Mouse (Mus musculus) hindbrain, embryonic 14.5 days (tissue): ENCODE results near the gene Wdr62. TPM values are rescaled to one million over a fixed set of nuclear protein-coding genes. Genes with fewer than 3 reads are reported as not detected.

Source experiments
- ATAC-seq: fragments of 200-750 bp; cut with Nextera tagmentation; 2 replicates; pipeline ENCODE4 v1.8.0; 2017; ENCODE audit warnings: moderate number of reproducible peaks, mild to moderate bottlenecking, moderate TSS enrichment, moderate library complexity; ENCODE audit not compliant: low FRiP score
- DNase-seq: peaks from one replicate; pipeline ENCODE4 v3.0.0-alpha.2; 2015; ENCODE audit warnings: low spot score
- H3K27ac ChIP-seq: fragments of 300-500 bp; sonication (generic); 2 replicates; pipeline ENCODE4 v1.5.1; 2014; ENCODE audit warnings: mild to moderate bottlenecking, moderate library complexity
- H3K27me3 ChIP-seq: fragments of 300-500 bp; sonication (generic); 2 replicates; pipeline ENCODE4 v1.6.1; 2014; ENCODE audit warnings: mild to moderate bottlenecking, low read length, mixed read lengths; ENCODE audit not compliant: control insufficient read depth, insufficient read depth
- H3K36me3 ChIP-seq: fragments of 300-500 bp; sonication (generic); replicated peaks from 2 replicates; pipeline ENCODE4 v1.6.1; 2014; ENCODE audit not compliant: control insufficient read depth, insufficient read depth
- H3K4me1 ChIP-seq: fragments of 300-500 bp; sonication (generic); replicated peaks from 2 replicates; pipeline ENCODE4 v1.6.1; 2014; ENCODE audit warnings: antibody characterized with exemption, low read length, mixed read lengths; ENCODE audit not compliant: control insufficient read depth, insufficient read depth
- H3K4me2 ChIP-seq: fragments of 300-500 bp; sonication (generic); replicated peaks from 2 replicates; pipeline ENCODE4 v1.6.1; 2014; ENCODE audit warnings: mild to moderate bottlenecking, moderate library complexity
- H3K4me3 ChIP-seq: fragments of 300-500 bp; sonication (generic); replicated peaks from 2 replicates; pipeline ENCODE4 v1.5.1; 2014; ENCODE audit warnings: mild to moderate bottlenecking, low read length
- H3K9ac ChIP-seq: fragments of 300-500 bp; sonication (generic); 2 replicates; pipeline ENCODE4 v1.6.1; 2014
- H3K9me3 ChIP-seq: fragments of 300-500 bp; sonication (generic); 2 replicates; pipeline ENCODE4 v1.6.1; 2016; ENCODE audit warnings: low read length; ENCODE audit not compliant: control insufficient read depth
- WGBS: fragments of 180-500 bp; shearing (Covaris S2); extraction: QIAGEN DNeasy Blood & Tissue Kit; methylation state at CpG from one replicate; pipeline ENCODE4 v1.1.7; 2014; 5-methylcytosine and 5-hydroxymethylcytosine counted together
- polyA plus RNA-seq: library from polyadenylated mRNA; unstranded; fragments of >200 nt; fragmentation: Nextera tagmentation; extraction: Ambion mirVana; gene quantifications from 2 replicates; pipeline ENCODE4 v1.2.1, GENCODE M21; 2014

The Wdr62 gene
- polyA plus RNA-seq, 1 experiment from 2014 or later = 5.7 TPM

DNA sequence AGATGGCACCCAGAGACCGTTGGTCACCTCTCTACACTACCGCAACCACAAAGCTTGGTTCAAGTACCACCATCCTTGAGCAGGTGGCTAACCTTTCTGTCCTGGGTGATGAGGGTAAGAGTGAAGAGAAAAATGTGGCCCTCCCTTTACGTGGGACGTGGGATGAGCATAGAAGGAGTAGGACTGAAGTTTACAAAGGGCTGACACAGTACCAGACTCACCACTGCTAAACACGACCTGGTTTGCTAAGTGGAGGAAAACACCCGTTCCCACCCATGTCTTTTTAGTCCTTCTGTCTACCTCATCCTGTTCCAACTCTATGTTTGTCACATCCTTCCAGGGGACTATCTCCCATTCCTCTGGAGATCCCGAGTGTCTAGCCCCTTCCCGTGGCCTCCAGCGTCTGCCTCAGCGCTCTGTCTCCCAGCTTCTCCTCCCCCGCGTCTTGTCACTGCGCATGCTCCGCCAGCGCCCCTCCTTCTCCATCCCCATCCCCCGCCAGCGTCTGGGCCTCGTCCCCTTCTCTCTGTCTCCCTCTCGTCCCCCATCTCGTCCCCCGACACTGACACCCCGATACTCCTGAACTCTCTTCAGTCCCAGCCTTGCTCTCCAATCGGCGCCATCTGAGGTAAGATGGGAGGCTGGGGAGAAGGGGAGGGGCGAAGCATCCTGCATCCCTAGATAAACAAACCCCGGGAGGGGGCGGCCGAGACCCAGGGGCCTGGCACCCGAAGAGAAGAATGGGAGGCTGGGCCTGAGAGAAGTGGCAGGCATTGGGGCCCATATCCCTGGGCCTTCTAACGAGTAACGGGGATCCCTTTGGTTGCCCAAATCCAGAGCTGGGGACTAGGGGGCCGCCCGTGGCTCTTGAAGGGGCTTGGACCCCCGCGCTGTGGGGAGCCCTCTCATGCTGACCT is 11.3 kb upstream of the Wdr62 start, which contains the start of gene Clip3:
Clip3 (plus strand) TSS at position 514 of the 917 bp plus-strand sequence.
- peak within 1 kb of the TSS; percentile 82 for H3K9ac ChIP-seq
- H3K4me2 ChIP-seq = peak within 1 kb of the TSS; percentile 80
- no peaks in the 10 kb centered on the region for H3K27me3 ChIP-seq
- H3K36me3 ChIP-seq = peaks cover 25% of the 10 kb centered on the region
- H3K4me3 ChIP-seq = peak within 1 kb of the TSS; percentile 56
- peak; percentile 87 for ATAC-seq
- WGBS = 6% methylated on average over 35 of the region's 35 CpGs
- no peaks in the 10 kb centered on the region for H3K9me3 ChIP-seq
- peaks cover 25% of the 10 kb centered on the region for H3K4me1 ChIP-seq
- peak; percentile 84 for DNase-seq
- H3K27ac ChIP-seq = peak within 1 kb of the TSS; percentile 60

DNA sequence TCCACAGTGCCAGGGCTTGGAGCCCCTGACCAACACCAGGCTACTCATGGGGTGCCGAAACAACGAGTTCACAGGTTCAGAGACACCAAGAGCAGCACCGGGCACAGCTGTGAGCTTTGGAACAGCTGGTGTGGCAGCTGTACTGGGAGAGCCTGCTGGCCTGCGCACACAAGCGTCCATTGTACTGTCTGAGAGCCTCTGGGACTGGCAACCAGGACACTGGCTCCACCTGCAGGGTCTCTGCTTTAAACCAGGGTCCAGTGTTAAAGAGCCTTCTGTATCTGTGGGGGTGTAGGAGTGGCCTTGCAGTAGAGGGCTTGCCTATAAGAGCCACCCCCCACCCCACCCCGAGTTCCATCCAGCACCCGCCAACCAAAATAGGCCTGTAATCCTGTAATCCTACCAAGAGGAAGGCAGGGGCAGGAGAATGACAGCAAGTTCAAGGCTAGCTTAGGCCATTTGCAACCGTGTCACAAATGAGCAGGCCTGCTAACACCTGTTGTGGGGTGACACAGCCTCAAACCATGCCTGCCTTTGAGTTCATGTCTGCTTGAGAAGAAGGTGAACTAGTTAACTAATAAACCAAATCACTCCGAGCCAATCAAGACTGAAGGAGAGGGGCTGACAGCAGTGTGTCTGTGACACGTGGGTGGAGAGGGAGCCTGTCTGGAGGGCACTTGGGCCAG is 9.6 kb upstream of the Wdr62 start:
- Histone ChIP-seq H3K4me2 (no peak overlapping the region), H3K4me3 (no peak overlapping the region), H3K9me3 (no peaks in the 10 kb centered on the region), H3K9ac (no peak overlapping the region), H3K4me1 (peaks cover 25% of the 10 kb centered on the region), H3K27me3 (no peaks in the 10 kb centered on the region), H3K27ac (no peak overlapping the region), H3K36me3 (peaks cover 9% of the 10 kb centered on the region)
- ATAC-seq (0 out of 2 replicates have a peak, but pooled peaks have one; percentile 28), DNase-seq (no peak)
- 52% methylated on average over 10 of the region's 10 CpGs for WGBS

DNA sequence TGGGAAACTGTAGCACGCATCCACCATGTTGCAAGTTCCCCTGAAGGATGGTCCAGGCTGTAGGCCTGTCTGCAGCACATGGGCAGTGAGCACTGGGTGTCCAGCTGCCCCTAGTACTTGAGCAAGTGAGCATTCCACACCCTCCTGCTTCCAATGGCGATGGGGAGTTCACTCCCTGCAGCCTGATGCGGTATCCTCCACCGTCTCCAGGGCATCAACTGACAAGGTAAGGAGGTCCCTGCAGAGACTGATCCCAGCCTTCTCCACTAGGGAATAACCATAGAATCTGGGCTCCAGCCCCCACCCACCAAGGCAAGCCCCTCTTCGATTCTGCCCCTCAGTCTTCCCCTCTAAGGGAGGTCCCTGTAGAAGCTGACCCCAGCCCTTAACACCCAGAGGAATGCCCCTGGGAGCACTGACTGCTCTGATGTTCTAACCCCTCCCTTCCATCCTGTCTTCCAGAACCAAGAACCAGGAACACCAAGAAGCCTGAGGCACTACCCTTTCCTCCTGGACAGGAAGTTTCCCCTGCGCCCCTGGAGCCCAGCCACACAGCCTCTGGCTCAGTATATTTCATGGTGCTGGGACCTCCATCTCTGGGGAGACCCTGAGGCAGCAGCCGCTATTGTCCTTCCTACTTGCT is 9.0 kb upstream of the Wdr62 start:
- peaks cover 23% of the 10 kb centered on the region for H3K4me1 ChIP-seq
- DNase-seq (no peak), ATAC-seq (no peak)
- peaks cover 2% of the 10 kb centered on the region; the same call in 1 of the 2 replicates for H3K36me3 ChIP-seq
- no peaks in the 10 kb centered on the region for H3K27me3 ChIP-seq
- WGBS = 76% methylated on average over 7 of the region's 7 CpGs
- no peak overlapping the region for H3K27ac ChIP-seq
- no peak overlapping the region for H3K4me2 ChIP-seq
- H3K9ac ChIP-seq = no peak overlapping the region
- no peak overlapping the region for H3K4me3 ChIP-seq
- H3K9me3 ChIP-seq = no peaks in the 10 kb centered on the region

DNA sequence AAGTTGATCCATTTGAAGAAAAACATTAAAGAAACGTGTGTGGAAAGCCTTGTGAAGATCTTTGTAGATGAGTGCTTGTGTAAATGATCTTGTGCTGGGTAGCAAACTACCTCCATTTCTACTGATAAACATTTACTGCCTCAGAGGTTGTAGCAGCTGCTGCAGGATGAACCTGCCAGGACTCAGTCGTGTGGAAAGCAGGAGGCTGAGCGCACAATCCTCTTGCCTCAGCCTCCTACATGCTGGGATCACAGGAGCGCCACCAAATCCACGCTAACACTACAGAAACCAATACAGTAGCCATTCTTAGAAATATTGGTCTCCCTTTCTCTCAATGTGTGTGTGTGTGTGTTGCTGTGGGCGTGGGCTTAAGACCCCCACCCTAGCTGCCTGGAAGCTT is 7.8 kb upstream of the Wdr62 start:
- no peak overlapping the region for H3K9ac ChIP-seq
- no peak overlapping the region for H3K4me2 ChIP-seq
- H3K9me3 ChIP-seq = no peaks in the 10 kb centered on the region
- no peaks in the 10 kb centered on the region for H3K36me3 ChIP-seq
- no peak for DNase-seq
- 73% methylated on average over 6 of the region's 6 CpGs for WGBS
- no peaks in the 10 kb centered on the region for H3K27me3 ChIP-seq
- ATAC-seq = no peak
- H3K4me3 ChIP-seq = no peak overlapping the region
- no peak overlapping the region for H3K27ac ChIP-seq
- H3K4me1 ChIP-seq = peaks cover 14% of the 10 kb centered on the region

DNA sequence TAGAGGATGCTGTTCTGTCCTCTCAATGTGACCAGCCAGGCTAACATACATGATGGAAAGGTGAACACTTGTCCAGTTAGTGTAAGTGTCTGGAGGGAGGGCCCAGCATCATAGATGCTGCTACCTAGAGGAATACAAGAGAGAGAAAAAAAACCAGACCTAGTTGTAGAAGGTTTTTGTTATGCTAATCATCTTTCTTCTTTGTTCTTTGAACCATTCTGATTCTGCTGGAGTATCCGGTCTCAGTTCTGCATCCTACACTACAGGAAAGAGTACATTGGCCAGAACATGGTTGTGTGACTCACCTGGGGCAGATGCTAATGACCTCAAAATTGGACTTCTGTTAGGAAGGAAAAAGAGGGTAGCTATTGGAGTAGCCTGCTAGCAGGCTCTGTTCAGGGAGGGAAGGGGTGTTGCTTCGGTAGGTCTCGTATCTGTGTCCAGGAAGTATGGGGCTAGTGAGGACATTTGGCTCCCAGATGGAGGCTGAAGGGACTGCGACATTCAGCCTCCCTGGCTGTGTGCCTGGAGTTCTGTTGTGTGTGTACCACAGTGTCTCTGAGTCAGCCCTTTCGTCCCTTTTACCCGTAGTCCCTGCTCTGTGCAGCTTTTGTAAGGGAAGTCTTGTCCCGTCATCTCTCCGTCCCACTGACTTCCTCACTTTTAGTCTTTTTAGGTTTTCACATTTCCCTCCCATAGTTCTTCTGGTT is 6.6 kb upstream of the Wdr62 start:
- no peak overlapping the region for H3K27ac ChIP-seq
- no peaks in the 10 kb centered on the region for H3K36me3 ChIP-seq
- no peaks in the 10 kb centered on the region for H3K9me3 ChIP-seq
- 52% methylated on average over 8 of the region's 8 CpGs for WGBS
- ATAC-seq (no peak), DNase-seq (no peak)
- H3K9ac ChIP-seq = no peak overlapping the region
- H3K4me3 ChIP-seq = no peak overlapping the region
- H3K27me3 ChIP-seq = no peaks in the 10 kb centered on the region
- H3K4me2 ChIP-seq = no peak overlapping the region
- H3K4me1 ChIP-seq = 0 out of 2 replicates have a peak, but pooled peaks cover 5% of the 10 kb centered on the region

DNA sequence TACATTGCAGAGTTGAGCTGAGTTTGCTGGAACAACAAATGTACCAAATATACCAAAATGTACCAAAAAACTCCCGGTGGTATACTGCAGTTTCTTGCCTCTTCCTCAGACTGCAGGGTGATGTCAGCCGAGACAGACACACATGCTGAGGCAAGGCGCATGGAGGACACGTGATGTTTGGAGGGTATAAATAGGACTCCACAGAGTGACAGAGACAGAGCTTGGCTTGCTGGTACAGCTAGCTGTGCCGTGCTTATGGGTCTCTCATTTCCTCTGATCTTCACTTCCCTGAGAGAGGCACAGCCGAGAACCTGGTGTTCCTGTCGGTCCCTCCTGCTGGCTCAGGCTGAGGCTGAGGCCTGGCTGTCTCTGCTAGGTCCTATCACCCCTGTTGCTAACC is 2.5 kb upstream of the Wdr62 start:
- Histone ChIP-seq H3K9ac (no peak overlapping the region), H3K27ac (no peak overlapping the region), H3K4me2 (no peak overlapping the region), H3K4me3 (no peak overlapping the region), H3K4me1 (no peaks in the 10 kb centered on the region), H3K36me3 (no peaks in the 10 kb centered on the region), H3K27me3 (no peaks in the 10 kb centered on the region), H3K9me3 (no peaks in the 10 kb centered on the region)
- WGBS = 87% methylated on average over 7 of the region's 7 CpGs
- no peak for DNase-seq
- no peak for ATAC-seq

DNA sequence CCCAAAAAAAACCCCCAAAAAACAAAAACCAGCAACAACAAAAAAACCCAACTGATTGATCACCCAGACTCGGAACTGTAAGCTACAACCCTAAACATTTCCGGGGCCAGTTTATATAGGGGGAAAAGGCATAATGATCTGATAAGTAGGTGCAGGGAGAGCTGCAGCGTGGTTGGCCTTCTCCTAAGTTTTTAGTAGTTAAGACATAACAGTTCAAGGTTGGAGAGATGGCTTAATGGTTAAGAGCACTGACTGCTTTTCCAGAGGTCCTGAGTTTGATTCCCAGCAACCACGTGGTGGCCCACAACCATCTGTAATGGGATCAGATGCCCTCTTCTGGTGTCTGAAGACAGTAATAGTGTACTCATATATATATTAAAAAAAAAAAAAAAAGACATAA is 1.3 kb upstream of the Wdr62 start:
- WGBS = 81% methylated on average over 4 of the region's 4 CpGs
- H3K27ac ChIP-seq = no peak overlapping the region
- H3K4me3 ChIP-seq = no peak overlapping the region
- peak overlapping the region; percentile 91; the same call in 1 of the 2 replicates for H3K4me2 ChIP-seq
- no peak for ATAC-seq
- H3K9ac ChIP-seq = no peak overlapping the region
- H3K36me3 ChIP-seq = no peaks in the 10 kb centered on the region
- H3K4me1 ChIP-seq = no peaks in the 10 kb centered on the region
- no peak for DNase-seq
- no peaks in the 10 kb centered on the region for H3K27me3 ChIP-seq
- no peaks in the 10 kb centered on the region for H3K9me3 ChIP-seq

DNA sequence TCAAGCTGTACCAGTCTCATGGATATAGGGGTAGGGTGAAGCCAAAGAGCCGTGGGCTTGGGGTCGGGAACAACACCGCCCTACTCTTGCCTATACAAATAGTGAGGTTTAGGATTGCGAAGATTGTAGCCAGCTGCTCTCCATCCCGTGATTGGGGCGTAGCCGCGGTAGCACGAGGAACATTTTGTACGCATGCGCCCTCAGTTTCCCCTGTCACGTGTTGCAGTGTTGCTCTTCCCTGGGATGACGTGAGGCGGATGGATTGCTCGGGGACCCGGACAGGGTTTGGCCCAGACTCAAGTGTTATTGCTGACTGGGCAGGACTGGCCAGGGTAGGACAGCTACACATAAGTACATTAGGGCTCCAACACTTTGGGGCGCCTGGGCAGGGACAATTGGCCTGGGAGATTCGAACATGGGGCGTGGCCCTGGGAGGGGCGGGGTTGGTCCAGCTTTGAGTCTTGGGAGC is 485 bp upstream of the Wdr62 start:
- no peaks in the 10 kb centered on the region for H3K27me3 ChIP-seq
- H3K4me1 ChIP-seq = no peaks in the 10 kb centered on the region
- DNase-seq (peak; percentile 90), ATAC-seq (peak; percentile 86)
- under 1% methylated on average over 20 of the region's 20 CpGs for WGBS
- peak overlapping the region; percentile 91 for H3K4me2 ChIP-seq
- no peaks in the 10 kb centered on the region for H3K36me3 ChIP-seq
- peak overlapping the region; percentile 60 for H3K9ac ChIP-seq
- peak overlapping the region; percentile 61 for H3K4me3 ChIP-seq
- H3K9me3 ChIP-seq = no peaks in the 10 kb centered on the region
- peak overlapping the region; percentile 97 for H3K27ac ChIP-seq
